Mouse (Mus musculus): Measurements from ENCODE around the gene Mios.

Gene Mios

DNA sequence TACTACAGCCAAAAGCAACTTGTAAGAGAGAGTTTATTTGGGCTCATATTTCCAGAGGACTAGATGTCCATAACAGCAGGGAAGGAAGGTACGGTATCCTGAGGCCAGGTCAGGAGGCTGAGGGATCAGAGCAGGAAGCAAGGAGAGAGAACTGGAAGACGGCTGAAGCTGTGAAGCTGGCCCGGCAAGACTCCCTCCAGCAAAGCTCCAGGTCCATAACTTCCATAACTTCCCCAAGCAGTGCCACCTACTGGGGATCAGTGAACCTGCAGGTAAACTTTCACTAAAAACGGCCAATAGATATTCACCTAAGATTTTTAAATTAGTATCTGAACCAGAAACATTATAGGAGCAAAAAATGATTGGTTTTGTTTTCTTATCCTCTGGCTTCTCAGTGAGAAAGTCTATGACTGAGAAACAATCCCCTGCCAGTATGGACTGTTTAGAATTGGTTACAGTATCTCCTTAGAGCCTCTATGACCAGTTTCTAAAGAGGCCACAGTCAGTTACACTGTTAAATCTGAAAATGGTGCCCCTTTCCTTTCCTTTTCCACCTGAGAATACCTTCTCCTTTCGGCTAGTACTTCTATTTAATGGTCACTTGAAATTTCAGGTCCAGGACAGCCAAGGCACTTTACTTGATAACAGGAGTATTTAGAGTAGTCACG, 65.5 kb downstream of the Mios start:
- in situ Hi-C loops (cut with MboI; ENCODE audit: low pct_unique_long_range_greater_than_20kb in 1 of 2, low sequenced_read_pairs in 2 of 2, unreplicated experiment in 1 of 2), result loop anchor here in 1 of 2 experiments (25.0 kb wide), 1 partner anchor 463 kb away; no protein-coding TSS in a partner anchor

DNA sequence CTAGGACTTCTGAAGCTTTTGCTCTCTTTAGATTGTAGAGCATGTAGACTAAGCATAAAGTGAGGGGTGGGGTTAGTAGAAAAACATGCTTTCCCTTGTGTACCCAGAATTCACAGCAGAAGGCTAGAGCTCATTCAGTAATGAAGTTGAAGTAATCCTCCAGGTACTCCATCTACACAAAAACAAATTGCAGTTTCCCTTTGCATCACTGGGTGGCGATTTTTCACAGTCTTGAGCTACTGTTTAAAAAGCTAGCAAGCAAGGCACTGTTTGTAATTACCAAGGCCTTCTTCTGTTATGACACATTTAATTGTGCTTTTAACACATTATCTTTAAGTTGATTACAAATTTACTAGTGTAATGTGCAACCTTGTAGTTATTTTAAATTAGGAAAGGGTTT, 66.1 kb downstream of the Mios start:
- in situ Hi-C loops (cut with MboI; ENCODE audit: low pct_unique_long_range_greater_than_20kb in 1 of 2, low sequenced_read_pairs in 2 of 2, unreplicated experiment in 1 of 2), result loop anchor here in 1 of 2 experiments (25.0 kb wide), 1 partner anchor 462 kb away; no protein-coding TSS in a partner anchor

GRCm38 (mm10) chr6:8276431-8276830, 67.4 kb downstream of the Mios start:
- in situ Hi-C loops (cut with MboI; ENCODE audit: low pct_unique_long_range_greater_than_20kb in 1 of 2, low sequenced_read_pairs in 2 of 2, unreplicated experiment in 1 of 2), result loop anchor here in 1 of 2 experiments (25.0 kb wide), 1 partner anchor 461 kb away; no protein-coding TSS in a partner anchor

GRCm38 (mm10) chr6:8278426-8279002, 69.5 kb downstream of the Mios start:
- in situ Hi-C loops (cut with MboI; ENCODE audit: low pct_unique_long_range_greater_than_20kb in 1 of 2, low sequenced_read_pairs in 2 of 2, unreplicated experiment in 1 of 2), result loop anchor here in 1 of 2 experiments (25.0 kb wide), 1 partner anchor 459 kb away; no protein-coding TSS in a partner anchor

GRCm38 (mm10) chr6:8283255-8283654, 74.2 kb downstream of the Mios start:
- in situ Hi-C loops (cut with MboI; ENCODE audit: low pct_unique_long_range_greater_than_20kb in 1 of 2, low sequenced_read_pairs in 2 of 2, unreplicated experiment in 1 of 2), result loop anchor here in 1 of 2 experiments (25.0 kb wide), 1 partner anchor 454 kb away; no protein-coding TSS in a partner anchor

GRCm38 (mm10) chr6:8285401-8285960, 76.5 kb downstream of the Mios start:
- in situ Hi-C loops (cut with MboI; ENCODE audit: low pct_unique_long_range_greater_than_20kb in 1 of 2, low sequenced_read_pairs in 2 of 2, unreplicated experiment in 1 of 2), result loop anchor here in 1 of 2 experiments (25.0 kb wide), 1 partner anchor 452 kb away; no protein-coding TSS in a partner anchor

All from mouse embryonic stem cell (cell line).